Mouse (Mus musculus): ENCODE data around the gene Fos.
"Not testable (repeated sequence)": the region's sequence is repeated elsewhere in the genome, so short reads cannot be mapped to it uniquely, and the experiment has no call there.

The Fos gene

DNA sequence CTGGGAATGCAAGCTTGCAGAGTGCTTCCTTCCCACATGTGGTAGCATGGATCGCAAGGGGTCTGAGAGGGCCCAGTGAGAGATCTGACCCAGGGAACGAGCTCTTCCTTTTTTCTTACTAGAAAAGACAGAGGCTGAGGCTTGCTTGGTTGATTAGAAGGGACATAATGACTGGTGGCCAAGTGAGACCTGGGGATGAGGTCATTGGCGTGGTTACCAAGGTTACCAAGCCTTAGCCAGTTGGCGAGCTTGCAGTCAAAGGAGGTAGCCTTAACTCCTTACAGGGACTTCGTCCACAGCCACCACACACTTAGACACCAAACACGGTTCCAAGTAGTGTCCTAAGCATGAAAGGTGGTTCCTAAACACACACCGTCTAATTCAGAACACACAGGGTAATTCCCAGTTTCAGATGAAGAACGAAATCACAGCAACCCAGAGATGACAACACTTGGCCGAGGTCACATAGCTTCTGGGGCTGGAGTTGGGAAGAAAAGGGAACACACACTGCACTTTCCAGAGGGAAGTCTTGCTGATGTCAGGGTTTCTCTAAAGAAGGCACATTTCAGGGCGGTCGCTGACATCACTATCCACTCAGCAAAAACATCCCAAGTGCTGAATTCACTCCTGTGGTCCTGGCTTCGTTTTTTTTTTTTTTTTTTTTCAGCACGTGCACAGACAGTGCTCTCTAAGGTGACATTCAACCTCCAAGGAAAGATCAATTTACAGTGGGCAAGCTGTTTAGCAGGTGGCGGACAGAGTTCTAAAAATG is 49.9 kb downstream of the Fos start:
- DNase-seq, result peak; percentile 10 to 45

DNA sequence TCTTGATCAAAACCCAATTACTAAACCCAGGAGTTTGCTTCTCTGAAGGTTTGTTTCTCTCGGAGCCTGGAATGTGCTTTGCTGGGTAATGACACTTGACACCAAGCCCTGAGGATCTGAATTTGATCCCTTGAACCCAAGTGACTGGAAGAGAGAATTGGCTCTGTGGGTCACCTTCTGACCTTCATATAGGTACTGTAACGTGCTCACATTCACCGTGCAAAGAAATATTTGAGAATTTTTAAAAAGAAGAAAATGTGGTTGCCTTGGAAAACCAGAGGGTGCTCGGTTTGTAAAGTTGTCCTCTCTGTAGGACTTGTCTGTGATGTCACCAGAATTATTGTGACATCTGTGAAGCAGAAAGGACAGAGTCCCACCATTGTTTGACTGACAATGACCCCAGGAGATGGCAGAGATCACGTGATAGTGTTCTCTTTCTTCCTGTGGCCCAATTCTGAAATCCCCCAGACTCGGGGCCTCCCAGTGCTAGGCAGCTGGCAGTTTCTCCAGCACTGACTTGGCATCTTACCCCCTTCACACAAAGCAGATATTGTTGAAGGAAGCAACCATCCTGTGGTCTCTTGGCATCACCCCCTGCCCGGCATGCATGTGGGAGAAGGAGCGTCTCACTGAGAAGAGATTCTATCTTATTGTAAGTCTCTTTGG is 50.6 kb downstream of the Fos start:
- no peak for DNase-seq

DNA sequence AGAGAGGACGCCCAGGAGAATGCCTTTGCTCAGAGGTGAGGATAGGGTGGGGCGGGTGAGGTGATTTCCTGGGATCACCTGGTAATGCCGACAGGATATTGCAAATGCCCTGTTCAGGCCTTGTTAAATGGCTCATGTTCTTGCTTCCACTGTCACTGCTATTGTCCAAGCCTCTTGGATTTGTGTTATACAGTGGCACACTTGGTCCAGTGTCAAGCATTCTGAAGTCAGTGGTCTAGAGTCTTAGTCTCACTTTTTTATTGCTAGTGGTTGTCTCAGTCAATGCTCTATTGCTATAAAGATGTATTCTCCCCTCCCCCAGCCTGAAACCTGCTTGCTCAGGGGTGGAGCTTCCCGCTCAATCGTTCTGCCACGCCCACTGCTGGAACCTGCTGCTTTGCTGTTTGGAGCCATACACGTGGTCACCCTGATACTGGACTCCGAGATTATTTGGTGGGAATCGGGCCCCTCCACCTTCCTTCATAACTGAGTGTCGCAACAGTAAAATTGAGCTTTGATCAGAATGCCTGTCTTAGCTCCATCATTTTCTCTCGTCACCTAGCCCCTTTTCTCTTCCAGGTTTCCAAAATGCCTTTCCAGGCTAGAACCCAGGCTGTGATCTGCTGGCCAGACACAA is 51.3 kb downstream of the Fos start:
- DNase-seq, result not testable (repeated sequence)
